Mouse (Mus musculus) urinary bladder, postnatal 4 days (tissue): ENCODE results near the gene Zbtb5.
"Not testable (repeated sequence)": the region's sequence is repeated elsewhere in the genome, so short reads cannot be mapped to it uniquely, and the experiment has no call there.

Source experiments
- DNase-seq, 2 experiments: peaks; one replicate each; pipeline ENCODE4 v3.0.0; 2021 to 2022; ENCODE audit warnings: low spot score in 2 of 2

The Zbtb5 gene

DNA sequence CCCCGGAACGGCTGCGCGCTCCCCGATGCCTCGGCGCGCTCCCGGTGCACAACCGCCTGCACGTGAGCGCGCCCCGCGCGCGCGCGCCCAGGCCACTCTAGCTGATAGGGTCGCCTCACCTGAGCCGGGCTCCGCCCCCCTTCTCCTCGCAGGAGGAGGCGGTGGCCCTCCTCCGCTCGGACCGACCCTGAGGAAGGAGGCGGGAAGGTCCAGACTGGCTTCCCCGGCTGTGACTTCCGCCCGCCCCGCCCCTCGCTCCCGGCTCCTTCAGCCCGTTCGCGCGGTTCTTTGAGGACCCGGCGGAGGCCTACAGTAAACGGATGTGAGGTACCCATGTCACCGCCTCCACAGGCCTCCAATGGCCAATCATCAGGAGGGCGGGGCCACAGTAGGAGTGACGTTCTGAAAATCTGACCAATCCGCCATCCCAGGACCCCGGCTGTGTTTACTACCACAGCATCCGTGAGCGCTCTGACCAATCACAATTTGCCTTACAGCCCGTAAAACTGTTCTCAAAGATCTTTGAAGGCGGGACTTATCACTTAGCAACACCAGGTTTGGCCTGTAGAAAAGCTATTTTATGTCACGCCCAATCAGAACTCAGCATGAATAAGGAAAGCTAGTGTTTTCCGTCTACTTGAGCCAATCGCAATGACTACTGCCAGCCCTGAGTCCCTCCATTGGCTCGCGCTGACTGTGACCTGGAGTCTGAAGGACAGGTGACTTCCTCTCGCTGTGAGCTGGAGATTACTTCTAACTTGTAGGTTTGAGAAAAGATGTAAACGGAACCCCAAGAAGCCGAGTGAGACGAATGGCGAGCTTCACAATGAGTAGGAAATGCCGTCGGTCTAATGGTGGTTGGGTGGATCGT, at the start of gene Zbtb5:
Zbtb5 (minus strand) TSS at position 308 of the 871 bp plus-strand sequence.
- DNase-seq: peak; percentile 99

GRCm38 (mm10) chr4:45055451-45055850, 43.2 kb upstream of the Zbtb5 start:
- no peak for DNase-seq

GRCm38 (mm10) chr4:45054862-45055261, 42.6 kb upstream of the Zbtb5 start:
- no peak for DNase-seq

GRCm38 (mm10) chr4:45047956-45048355, 35.7 kb upstream of the Zbtb5 start:
- DNase-seq: no peak

DNA sequence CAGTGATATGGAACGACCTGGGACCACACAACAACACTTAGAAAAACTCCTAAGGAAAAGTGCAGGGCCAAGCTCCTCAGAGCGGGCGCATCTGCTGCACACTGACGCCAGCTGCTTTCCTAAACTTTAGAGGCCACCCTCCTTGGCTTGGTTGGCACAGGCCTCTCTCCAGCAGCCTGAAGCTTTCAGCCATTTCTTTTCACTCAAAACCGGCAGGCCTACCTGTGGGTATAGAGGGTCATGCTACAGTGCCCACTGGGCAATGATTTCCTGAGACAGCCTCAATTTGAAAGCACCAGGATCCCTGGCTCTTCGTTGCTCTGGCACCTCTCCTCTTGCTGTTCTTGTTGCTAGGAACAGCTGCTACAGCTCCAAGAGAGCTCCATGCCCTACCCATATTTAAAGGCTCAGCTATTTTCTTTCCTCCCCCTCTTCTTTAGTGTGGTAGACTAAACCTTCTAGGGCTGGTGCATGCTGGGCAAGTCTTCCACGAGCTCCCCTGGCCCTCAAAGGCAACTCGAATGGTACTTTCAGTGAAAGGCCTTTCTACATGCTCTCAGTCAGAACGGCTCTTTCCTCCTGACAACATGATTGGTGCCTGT, 35.2 kb upstream of the Zbtb5 start:
- DNase-seq: no peak

DNA sequence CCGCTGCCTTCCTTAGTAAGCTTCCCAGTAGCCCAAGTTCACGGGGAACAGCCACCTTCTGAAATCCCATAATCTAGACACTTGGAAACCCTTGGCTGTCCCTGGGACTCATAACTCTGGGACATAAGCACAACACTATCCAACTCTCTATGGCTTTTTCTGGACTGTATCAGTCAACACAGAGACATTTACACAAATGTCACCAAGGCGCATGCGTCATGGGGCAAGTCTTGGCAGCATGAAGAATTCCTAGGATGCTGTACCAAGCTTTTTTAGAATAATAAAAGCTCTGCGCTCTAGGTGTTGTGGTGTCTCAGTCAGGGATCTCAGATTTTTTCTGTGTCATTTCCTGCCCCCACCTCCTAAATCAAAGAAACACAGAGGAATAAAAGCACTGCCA, 34.5 kb upstream of the Zbtb5 start:
- no peak for DNase-seq

- no peak for DNase-seq
Measured at GRCm38 (mm10) chr4:45040795-45041194, 28.6 kb upstream of the Zbtb5 start.

GRCm38 (mm10) chr4:45039546-45039945, 27.3 kb upstream of the Zbtb5 start:
- not testable (repeated sequence) for DNase-seq

- not testable (repeated sequence) for DNase-seq
Measured at GRCm38 (mm10) chr4:45038879-45039278, 26.7 kb upstream of the Zbtb5 start.

DNA sequence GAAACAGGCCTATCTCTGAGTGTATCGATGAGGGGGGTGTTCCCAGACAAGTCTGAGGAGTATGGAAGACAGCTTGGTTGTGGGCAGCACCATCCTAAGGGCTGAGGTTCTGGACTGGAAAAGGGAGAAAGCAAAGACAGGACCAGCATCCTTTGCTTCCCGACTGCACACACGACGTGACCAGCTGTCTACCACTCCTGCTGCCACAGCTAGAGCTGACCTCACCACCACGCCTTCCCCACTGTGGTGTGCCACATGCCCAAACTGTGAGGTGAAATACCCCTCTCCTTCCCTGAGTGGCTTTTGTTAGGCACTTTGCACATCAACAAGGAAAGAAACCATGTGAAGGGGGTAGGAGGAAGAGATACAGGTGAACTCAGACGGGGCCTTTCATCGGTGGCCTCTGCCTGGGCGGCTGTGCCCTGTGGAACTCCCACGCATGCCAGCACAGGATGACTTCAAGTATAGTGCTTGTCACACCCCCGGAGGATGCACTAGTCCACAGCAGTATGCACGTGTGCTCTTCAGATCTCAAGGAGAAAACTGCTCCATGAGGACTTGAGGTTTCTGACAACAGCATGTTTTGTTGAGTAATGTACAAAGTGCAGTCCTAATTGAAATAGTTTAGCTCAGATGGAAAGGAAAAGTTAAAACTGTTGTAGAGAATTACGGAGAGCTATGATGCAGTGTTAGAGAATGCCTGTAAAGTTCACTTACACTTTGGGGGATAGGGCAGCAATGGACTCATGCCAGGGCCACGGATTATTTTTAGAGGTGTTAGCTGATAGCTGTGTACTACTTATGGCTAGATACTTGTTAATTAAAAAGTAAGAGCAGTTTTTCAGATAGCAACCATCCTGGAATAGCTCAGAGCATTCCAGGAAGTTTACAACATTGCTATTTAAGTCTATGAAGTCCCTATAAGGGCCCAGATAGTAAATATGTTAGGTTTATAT, 25.5 kb upstream of the Zbtb5 start:
- no peak for DNase-seq

GRCm38 (mm10) chr4:45036571-45036970, 24.4 kb upstream of the Zbtb5 start:
- DNase-seq: no peak

DNA sequence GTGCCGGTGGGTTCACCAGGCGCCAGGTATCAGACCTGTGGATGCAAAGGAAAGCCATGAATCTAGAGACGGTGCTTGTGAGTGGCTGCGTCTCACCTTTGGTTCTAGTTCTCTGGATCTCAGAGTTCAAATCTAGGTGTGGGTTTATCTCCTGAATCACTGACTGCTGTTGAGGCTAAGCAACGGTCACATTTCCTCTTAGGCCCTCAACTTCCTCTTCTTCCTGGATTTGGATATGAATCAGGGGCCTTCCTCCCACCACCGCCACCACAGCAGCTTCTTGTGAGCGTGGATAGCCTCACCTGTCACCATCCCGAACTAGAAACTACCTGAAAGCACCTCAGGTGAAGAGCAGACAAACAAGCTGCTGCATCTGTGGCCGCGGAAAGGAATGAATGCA, 23.8 kb upstream of the Zbtb5 start:
- no peak for DNase-seq

DNA sequence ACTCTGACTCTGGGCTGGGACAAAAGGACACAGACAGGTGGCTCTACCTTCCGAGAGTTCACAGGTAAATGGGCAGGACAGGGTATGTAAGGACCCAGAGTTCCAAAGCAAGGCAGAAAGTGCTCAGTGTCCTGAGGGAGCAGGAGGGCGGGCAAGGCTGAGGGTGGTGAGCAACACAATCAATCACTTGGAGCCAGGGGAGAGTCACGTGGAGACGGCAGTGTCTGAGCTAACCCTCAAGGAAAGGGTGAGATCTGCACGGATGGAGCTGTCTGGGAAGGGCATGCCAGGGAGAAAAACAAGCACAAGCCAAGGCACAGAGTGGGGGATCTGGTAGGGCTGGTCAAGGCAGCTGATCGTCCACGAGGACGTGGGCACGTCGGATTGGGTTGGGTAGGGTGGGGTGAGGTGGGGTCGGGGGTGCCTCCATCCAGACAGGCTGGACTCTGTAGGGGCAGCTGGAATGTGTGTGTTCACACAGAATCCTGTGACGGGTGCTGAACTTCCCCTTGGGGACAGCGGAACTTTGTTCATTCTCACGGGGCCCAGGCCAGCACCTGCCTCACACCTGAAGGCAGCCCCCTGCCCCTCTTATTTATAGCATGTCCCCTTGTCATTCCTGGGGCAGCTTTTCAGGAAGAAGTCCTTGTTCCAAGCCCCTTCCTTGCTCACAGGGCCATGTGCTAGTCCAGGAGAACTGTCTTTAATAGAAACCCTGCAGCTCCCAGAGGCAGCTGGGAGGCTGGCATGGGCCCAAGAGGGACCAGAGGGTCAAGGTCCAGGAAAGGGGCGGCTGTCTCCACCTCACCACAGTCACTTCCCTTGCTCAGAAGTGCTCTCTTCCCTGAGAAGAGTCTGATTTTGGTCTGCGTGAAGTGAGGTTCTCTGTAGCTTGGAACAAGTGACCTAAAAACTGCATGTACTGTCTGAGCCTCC, 22.7 kb upstream of the Zbtb5 start:
- peak in 1 of 2 experiments; percentile 57 for DNase-seq

GRCm38 (mm10) chr4:45032586-45032985, 20.4 kb upstream of the Zbtb5 start:
- DNase-seq: no peak

- no peak for DNase-seq
Measured at GRCm38 (mm10) chr4:45026459-45026858, 14.2 kb upstream of the Zbtb5 start.

- no peak for DNase-seq
Measured at GRCm38 (mm10) chr4:45019009-45019408, 6.8 kb upstream of the Zbtb5 start.

DNA sequence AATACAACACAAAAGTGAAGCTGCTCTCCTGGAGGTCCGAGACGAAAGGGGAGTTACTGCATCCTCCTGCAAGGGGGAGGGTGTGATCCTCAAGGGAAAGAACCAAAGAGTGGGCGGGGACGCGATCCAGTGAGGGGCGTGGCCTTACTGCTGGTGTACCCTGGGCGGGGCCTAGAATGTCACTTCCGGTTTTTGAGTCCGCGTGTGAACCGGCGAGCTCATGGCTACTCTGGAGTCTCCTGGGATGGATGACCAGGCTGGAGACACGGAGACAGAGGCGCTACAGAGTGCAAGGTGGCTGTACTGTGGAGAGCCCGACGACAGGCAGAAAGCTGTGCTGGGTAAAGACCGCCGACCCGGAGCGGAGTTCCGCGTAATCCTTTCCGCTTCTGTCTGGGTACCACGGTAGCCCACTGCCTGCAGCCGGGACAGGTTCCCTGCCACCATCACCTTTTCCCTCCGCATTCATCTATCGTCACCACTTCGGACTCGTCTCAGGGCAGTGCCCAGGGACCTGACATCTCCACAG, 6.3 kb upstream of the Zbtb5 start, which contains the start of gene Polr1e:
Polr1e (plus strand) TSS at position 132 of the 529 bp plus-strand sequence.
- peak; percentile 88 to 96 for DNase-seq

GRCm38 (mm10) chr4:45015615-45016014, 3.4 kb upstream of the Zbtb5 start:
- DNase-seq: no peak

- no peak for DNase-seq
Measured at GRCm38 (mm10) chr4:45013537-45013936, 1.3 kb upstream of the Zbtb5 start.

- DNase-seq: no peak
Measured at GRCm38 (mm10) chr4:45013031-45013431, 819 bp upstream of the Zbtb5 start.
